Mouse (Mus musculus): Measurements from ENCODE around the gene Wnt3a.
A peak's percentile ranks its signal among the peaks of the same experiment; 100 is the strongest.
"Not testable (repeated sequence)": the region's sequence is repeated elsewhere in the genome, so short reads cannot be mapped to it uniquely, and the experiment has no call there.

The Wnt3a gene

GRCm38 (mm10) chr11:59218389-59218998 lies 72.1 kb downstream of the Wnt3a start:
- DNase-seq (ENCODE audit: low read depth) = peak; percentile 12

- DNase-seq (ENCODE audit: low read depth) = no peak
These were observed 73.6 kb downstream of the Wnt3a start for GRCm38 (mm10) chr11:59216955-59217354.

- no peak for DNase-seq (ENCODE audit: low read depth)
These were observed 77.6 kb downstream of the Wnt3a start for GRCm38 (mm10) chr11:59212892-59213494.

DNA sequence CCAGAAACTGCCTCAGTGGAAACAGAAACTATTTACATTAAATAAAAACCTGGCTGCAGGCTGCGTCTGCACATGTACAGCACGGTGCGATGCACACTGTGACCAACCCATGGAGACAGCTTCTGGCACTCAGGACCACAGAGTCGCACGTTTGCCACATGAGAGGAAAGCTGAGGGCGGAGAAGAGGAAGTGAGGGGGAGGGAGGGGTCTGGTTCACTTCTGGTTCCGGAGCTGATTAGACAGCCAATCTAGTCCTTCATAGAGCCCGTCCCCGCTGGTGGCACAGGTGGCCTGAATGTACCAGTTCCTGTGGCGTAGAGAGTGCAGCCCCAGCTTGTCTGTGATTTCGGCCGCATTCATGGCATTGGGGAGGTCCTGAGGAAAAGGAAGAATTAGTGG lies 78.2 kb downstream of the Wnt3a start:
- peak; percentile 79 for DNase-seq (ENCODE audit: low read depth)

GRCm38 (mm10) chr11:59211561-59211960 lies 79.0 kb downstream of the Wnt3a start:
- not testable (repeated sequence) for DNase-seq (ENCODE audit: low read depth)

- peak; percentile 19 for DNase-seq (ENCODE audit: low read depth)
These were observed 80.5 kb downstream of the Wnt3a start for GRCm38 (mm10) chr11:59210020-59210419.

GRCm38 (mm10) chr11:59209580-59209979 lies 81.0 kb downstream of the Wnt3a start:
- peak; percentile 24 for DNase-seq (ENCODE audit: low read depth)

DNA sequence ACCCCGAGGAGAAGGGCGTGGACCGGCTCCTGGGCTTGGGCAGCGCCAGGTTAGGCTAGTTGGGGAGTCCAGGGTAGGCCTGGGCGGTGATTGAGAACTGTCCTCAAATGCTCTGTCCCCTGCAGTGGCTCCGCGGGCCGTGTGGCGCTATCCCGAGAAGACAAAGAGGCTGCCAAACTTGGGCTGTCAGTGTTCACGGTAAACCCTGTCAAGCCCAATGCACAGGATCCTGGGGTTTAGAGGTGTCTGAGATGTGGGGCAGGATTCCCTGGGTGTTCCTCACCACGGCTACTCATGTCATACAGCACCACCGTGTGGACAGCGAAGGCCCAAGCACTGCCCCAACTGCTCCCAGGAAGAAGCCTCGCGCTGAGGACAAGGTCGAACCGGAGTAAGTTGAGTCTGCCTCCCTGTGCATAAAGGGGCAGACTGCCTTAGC lies 81.5 kb downstream of the Wnt3a start:
- DNase-seq (ENCODE audit: low read depth) = peak; percentile 64

GRCm38 (mm10) chr11:59208153-59208831 lies 82.3 kb downstream of the Wnt3a start, which contains the start of gene 2310033P09Rik:
2310033P09Rik (plus strand) TSS chr11:59208321.
- DNase-seq (ENCODE audit: low read depth) = peak; percentile 97

DNA sequence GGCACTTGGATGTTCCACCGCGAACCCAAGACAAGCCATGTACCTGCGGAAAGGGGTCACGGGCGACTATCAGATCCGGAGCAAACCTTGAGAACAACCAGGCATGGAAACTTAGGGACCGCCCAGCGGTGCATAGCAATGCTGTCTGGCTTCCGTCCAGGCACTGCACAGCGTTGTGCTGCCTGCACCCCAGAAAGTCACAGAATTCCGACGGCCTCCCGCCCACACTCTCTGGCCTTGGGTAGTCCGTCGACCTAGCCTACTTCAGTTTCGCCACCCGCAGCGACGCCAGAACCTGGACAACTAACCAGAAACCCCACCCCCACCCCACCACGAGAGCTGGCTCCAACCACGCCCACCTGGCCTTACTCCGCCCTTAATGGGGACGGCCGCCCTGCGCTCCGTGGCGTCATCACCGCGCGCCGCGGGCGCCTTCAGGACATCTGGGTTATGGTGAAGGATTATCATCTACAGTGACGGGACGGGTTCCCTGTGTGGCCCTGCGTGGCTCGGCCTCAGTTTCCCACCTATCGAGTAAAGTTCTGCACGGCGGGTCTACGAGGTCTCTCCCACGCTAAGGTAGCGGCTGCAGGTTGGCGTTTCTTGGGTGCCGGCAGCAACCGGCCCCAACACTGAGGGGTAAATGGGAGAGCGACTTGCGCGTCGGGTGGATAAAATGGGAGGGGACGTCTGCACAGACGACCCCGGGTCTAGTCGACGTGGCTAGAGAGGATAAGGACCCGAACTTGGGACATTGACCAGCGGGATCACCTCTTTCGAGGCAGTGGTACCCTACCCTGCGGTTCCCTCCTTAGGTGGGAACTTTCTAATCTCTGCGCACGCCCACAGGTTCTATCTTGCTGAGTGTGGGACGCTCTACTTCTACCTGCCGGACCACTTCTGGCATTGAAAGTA lies 88.2 kb downstream of the Wnt3a start, which contains the start of gene Mrpl55:
Gene Mrpl55 (plus strand): TSS at position 406 of the 915 bp plus-strand sequence.
- DNase-seq (ENCODE audit: low read depth) = peak; percentile 97

DNA sequence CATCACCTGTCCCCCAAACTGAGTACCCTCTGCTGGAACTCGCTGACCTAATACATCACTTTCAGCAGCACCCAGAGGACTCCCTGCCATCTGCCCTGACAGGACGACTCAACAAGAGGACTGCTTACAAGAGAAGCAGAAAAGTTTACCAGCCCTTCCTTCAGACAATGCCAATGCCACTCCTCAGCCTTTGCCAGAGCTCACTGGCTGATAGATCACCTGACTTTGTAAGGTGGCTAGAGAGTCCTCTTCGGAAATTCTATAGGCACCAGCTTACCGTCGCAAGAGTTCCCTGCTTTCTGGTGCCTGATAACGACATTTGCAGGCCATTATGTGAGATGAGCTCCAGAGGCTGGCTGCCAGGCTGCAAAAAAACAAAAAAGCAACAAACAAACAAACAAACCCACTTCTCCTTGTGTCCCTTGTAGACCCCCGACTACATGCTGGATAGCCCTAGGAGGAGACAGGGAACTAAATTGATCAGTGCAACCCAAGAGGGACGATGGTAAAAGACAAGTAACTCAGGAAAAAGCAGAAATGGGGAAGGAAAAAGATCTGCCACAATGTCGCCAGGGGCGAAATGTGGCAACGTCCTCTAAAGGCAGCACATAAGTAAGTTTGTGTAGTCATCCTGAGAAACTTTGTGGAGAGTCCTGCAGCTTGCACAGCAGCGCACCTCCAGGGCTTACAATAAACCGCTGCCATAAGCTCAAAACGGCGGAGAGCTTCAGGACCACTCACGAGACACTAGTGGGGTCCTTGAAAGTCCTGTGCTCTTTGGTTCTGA lies 89.1 kb downstream of the Wnt3a start:
- DNase-seq (ENCODE audit: low read depth) = no peak
